Mouse (Mus musculus) right cerebral cortex, adult 2 months (tissue): Measurements from ENCODE around the gene Sema4c.

Experiments used
- DNase-seq, 2 experiments: peaks; one replicate each; pipeline ENCODE4 v3.0.0; 2021 to 2022; ENCODE audit warnings: low spot score in 2 of 2

Sema4c gene

DNA sequence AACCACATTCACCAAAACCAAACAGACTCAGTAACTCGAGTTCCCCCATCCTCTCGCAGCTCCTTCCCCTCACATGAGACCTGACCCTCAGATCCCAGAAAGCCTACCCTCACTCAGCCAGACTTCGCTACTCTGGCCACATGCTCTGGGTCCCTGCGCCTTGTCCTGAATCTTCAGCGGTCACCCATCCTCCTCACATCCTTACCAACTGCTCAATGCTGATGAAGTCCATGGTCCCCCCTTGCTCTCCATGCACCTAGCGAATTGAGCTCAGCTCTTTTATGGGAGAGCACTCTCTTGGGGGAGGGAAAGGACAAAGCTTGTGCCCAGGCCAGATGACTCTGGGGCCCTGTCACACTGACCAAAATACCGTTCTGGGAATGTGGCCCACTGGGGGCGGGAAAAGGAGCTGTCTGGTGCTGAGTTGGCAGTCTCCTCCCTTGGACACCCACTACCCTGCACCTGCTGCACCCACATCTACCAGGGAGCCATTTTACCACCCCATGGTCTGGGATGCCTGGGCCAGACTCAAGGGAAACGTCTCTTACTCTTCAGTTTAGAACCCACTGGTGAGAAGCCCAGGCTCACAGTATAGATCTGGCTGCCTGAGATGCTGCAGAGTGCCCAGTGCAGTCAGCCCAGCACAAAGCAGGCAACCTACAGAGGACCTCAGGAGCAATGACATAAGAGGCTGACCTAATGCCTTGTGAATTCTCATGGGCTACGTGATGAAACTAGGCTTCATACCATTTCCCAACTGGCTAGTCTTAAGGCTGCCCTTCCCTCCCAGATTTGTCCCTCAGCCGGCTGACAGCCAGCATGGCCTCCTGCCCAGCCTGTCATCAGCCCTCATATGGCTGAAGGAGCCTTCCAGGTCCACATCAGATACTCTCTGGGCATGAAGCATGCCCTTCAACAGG lies 22.4 kb downstream of the Sema4c start:
- no peak for DNase-seq

DNA sequence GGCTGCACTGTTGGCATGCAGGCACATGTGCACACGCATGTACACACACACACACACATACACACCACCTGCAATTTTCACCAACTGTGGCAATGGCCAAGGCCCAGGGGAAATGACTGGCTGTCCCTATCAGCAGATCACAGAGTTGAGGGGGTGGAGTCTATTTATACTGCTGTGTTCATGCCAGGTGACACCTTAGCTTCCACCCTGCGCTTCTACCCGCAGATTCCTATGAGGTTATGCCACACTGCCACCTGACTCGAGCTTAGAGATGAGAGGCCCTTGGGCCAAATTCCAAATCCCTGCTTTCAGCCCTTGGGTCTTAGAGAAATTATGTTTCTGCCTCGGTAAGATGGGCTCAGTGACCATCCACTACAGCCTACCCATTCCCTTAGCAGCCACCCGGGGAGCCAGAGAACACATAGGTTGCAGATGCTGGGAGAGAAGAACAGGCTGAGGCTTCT lies 23.5 kb downstream of the Sema4c start:
- no peak for DNase-seq

DNA sequence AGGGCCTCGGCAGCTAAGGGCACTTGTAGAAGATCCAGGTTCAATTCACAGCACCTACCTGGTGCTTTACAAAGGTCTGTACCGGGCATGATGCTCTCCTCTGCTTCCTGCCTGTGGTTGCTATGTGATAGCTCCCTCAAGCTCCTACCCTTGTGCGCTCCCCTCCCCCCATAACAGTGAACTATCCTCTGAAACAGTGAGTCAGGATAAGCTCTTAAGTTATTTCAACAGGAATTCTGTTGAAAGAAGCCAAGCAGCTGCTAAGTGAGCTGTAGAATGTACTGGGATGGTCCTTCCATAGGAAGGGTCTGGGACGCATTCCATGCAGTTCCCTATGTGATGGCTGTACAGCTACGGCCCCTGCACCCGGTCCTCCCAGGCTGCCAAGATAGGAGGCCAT lies 24.6 kb downstream of the Sema4c start:
- no peak for DNase-seq

DNA sequence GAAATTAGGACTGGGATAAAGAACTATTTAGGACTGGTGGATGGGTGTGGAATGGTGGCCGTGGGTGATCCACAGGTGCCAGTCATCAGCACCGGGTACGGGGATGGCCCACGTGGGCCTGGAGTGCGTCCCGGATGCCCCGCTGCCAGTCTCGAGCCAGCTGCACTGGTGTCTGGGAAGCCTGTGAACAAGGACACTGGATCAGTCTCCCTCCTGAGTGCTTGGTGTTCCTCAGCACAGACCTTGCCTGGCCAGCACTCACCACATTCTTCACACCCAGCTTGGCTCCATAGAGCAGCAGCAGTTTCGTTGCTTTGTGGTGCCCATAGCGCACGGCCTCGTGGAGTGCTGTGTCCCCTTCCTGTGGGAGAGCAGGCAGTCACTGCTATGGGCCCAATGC lies 26.7 kb downstream of the Sema4c start:
- DNase-seq: no peak

DNA sequence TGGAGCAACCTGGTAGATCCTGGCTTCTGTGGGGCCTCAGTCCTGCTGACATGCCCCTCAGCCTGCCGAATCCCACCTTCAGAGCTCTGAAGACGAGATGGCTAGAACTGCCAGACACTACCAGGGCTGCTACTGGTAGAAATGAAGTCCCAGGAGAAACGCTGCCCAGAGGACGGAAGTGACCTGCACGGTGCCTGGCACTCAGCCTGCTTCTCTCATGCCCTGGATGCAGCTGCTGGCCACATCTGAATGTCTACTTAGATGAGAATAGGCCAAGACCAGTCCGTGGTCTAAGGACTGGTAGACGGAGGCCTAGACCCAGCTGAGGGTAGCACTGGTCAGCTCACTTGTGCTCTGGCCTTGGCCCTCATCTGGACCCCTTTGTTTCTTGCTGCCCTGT lies 27.2 kb downstream of the Sema4c start:
- no peak for DNase-seq

DNA sequence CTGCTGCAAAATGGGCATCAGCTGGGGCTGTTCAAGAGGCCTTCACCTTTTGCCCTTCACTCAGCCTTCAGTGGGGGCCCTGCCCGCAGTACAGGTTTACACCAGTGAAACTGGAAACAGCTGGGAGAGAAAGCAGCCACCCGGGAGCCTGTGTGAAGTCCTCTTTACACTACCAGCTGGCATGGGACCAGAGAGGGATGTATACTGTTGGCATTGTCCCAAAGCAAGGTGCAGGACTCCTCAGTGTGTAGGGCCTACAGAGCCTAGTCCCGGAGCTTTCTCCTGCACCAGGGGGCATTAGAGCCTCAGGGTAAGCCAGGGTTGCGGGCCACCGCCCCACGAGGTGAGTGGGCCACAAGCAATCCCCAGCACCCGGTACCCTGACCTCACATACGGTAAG lies 27.7 kb downstream of the Sema4c start:
- no peak for DNase-seq

DNA sequence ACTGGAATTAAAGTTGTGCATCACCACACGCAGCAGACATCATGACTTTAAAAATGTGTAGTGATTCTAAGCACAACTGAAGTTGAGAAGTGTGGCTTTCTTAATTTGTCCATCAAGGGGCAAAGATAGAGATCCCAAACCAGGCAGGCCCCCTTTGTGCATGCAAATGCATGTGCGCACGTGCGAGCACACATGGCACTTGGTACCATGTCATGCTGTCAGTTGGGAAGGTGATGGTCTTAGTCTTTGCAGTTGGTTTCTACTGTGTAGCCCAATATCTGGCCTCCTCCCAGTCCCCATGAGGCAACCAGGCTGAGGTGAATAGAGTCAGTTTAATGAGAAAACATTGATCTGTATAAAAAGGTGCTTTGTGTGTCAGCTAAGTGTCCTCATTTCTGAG lies 28.3 kb downstream of the Sema4c start:
- DNase-seq: no peak

DNA sequence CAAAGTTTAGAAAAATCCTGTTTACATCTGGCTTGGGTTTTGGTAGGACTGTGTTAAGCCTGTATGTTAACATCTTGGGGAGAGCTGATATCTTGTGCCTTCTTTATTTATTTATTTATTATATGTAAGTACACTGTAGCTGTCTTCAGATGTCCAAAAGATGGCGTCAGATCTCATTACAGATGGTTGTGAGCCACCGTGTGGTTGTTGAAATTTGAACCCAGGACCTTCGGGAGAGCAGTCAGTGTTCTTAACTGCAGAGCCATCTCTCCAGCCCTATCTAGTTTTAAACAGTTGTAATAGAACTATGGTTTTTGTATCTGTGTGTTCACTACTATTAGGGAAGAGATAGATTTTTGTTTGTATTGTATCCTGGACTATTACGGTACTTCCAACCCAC lies 28.9 kb downstream of the Sema4c start:
- no peak for DNase-seq

DNA sequence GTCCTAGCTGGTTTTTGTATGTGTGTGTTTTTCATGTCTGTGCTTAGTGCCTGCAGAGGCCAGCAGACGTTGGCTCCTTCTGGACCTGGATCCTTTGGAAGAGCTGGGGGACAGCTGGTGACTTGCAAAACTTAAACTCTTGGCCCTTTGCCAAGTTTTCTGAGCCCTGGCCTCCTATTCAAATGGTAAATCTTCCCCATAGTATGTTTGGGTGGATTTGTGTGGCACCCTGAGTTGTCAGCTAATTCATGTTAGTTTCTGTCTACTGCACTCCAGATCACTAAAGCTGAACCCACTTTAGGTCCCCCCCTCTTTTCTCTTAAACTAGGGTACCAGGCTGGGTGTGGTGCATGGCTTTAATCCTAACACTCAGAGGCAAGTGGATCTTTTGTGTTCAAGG lies 29.8 kb downstream of the Sema4c start:
- DNase-seq: no peak

DNA sequence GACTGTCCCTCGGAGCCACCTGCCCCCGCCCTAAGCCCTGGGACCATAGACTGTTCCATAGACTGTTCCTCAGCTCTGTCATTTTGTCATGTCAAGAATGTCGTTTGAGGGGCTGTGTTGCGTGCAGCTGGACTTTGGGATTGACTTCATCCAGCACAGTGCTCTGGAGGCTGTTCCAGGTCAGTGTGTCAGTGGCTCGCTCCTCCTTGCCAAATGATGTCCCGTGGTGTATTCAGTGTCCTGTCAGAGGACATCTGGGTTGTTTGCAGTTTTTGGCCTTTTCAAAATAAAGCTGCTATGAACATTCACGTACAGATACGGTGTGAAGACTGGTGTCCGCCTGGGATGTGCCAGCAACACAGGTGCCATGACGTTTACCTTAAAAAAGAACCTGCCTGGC lies 31.2 kb downstream of the Sema4c start:
- DNase-seq: no peak

DNA sequence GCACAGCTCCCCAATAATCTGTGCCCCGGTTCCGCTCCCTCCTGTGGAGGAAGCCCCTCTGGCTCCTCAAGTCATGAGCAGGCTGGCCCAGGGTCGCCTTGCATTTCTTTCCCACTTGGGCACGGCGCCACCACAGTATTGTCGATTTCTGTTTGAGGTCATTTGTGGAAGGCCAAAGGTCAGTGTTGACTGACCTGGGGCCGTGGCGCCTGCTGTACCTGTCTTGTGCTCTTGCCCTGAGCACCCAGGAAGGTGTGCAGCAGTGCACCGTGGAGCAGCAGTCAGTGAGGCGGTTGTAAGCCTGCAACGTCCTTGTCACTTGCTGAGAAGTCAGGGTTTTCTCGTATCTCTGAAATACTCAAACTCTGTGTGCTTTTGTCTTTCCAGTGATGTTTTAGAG lies 32.4 kb downstream of the Sema4c start:
- no peak for DNase-seq

DNA sequence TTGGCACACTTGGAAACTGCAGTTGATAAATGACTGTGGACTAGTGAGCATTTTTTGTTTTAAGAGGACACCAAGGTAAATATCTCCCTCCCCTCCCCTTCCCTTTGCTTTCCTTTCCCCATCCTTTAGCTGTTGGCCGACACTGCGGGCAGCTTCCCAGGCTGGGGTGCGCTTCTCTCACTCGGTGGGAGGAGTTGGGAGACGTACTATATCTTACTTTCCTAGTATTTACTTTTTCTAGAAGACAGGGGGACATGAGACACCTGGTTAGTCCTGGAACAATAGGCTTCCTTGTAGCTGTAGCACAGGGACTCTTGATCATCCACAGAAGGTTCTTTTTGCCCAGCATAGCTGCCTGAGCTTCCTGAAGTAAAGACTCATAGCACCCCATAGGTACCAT lies 34.1 kb downstream of the Sema4c start:
- no peak for DNase-seq

DNA sequence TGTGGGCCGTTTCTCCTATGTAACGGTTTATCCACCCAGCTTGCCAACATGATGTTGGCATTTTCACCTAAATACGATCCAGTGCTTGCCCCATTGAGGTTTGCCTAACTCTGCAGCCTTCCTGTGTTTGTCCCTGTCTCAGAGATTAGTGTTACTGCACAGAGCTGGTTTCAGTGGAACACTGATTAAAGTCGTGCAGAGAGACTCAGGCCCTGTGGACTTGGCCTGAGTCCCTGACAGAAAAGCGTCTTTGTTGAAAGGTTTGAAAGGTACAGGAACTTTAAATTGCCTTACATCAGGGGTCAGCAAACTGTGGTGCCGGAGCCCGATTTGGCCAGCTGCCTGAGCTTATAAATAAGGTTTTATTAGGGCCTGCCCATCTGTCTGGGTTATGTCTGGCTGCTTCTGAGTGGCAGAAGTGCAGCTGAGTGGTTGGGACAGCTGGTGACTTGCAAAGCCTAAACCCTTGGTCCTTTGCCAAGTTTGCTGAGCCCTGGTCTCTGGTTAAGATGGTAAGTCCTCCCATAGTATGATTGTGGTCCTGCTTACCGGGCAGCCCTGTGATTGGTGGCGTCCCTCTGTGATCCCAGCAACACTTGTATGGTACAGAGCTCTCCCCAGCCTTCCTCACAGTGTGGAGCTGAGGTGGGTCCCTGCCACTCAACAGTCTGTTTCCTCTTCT lies 34.7 kb downstream of the Sema4c start:
- DNase-seq: no peak

DNA sequence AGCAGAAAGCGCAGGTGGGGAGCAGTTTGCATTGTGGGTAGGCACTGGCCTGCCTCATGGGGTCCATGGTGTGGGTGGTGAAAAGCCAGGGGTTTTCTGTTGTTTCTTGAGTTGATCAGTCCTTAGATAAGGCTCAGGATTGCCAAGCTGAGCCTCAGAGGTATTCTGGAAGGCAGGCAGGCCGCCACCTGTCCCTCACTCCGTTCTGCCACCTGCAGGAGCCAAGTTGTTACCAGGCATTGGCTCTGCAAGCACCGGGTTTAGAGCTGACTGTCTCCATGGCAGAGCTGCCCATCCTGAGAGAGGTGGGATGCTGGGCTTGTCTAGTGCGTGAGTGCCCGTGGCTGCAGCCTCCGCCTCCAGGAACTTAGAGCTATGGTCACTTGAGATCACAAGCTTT lies 35.9 kb downstream of the Sema4c start:
- DNase-seq: no peak

DNA sequence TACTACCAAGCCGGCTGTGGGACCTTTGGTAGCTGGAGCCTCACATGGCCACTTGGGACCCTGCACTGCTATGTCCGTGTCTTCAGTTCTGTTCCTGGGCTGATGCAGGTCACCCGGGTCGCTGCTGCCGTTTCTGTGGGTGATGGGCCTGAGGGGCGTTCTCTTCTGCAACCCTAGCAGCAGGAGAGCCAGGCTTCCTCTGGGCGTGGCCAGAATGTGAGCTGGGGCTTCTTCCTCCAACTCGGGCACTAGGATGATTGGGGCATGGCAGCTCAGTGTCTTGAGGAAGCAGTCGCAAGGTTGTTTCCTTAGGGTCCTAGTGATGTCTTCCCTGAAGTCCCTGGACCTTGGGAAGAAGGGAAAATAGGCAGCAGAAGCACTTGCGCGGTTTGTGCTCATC lies 38.5 kb downstream of the Sema4c start:
- DNase-seq: no peak

DNA sequence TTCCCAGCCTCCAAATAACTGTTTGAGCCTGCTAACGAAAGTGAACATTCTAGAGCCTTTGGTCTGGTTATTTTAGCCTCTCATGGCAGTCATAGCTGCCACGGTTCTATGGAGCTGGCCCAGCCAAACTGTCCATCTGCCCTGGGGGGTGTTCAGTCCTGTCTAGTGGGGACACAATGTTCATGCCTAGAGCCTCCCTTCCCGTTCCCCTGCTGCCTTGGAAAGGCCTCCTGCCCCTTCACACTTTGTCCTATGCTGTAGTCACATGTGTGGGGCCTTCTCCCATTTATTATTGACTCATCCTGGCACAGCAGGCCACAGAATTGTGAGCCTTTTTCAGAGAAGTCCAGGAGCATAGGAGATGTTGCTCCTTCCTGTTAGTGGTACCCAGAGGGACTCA lies 39.9 kb downstream of the Sema4c start:
- no peak for DNase-seq

DNA sequence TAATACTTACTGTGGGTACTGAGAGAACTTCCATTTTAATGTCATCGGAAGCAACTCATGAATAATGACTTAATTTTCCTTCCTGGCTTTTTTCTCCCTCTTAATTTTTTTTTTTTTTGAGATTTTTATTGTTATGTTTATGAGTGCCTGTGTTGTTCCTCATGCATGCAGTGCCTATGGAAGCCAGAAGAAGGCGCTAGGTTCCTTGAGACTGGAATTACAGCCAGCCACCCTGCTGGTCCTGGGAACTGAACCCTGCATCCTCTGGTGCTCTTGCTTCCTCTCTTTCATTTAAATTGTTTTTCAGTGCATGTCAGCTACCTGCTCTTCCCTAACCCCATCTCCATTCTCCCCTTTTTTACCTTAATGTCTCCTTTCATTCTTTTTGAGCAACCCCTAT lies 44.4 kb downstream of the Sema4c start:
- DNase-seq: no peak

DNA sequence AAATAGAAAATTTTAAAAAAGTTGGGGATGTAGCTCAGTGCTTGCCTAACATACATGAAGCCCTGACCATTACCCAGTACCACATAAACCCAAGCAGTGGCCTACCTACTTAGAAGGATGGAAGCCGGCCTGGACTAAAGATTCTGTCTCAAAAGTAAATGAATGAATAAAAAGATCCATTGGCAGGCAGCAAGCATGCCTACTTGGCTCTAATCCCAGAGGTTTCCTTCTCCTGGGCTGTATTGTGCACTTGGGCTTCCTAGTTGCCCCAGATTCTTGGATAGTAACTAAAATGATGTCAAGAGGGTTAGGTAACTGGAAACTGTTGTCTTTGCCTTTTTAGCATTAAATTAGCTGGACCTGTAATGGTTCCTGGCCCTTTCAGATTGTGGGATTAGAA lies 44.8 kb downstream of the Sema4c start:
- DNase-seq: no peak

DNA sequence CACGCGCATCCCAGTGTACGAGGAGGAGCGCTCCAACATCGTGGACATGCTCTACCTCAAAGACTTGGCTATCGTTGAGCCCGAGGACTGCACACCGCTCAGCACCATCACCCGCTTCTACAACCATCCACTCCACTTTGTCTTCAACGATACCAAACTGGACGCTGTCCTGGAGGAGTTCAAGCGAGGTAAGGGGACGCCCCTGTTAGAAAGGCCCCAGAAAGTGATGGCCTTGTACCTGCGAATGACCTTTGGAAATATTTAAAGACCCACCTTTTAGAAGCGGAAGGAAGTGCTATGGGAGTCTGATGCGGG lies 45.2 kb downstream of the Sema4c start:
- no peak for DNase-seq

DNA sequence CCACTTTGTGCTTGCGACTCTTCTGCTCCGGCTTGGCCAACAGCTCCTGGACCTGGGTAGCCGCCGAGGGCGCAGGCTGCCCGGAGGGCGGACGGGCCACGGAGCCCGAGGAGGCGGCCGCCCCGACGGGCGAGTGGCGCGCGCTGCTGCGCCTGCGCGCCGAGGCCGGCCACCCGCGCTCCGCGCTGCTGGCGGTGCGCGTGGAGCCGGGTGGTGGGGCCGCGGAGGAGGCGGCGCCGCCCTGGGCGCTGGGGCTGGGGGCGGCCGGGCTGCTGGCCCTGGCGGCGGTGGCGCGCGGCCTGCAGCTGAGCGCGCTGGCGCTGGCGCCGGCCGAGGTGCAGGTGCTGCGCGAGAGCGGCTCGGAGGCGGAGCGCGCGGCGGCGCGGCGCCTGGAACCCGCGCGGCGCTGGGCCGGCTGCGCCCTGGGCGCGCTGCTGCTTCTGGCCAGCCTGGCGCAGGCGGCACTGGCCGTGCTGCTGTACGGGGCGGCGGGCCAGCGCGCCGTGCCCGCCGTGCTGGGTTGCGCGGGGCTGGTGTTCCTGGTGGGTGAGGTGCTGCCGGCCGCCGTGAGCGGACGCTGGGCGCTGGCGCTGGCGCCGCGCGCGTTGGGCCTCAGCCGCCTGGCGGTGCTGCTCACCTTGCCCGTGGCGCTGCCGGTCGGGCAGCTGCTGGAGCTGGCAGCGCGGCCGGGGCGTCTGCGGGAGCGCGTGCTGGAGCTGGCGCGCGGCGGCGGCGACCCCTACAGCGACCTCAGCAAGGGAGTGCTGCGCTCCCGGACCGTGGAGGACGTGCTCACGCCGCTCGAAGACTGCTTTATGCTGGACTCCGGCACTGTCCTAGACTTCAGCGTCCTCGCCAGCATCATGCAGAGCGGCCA lies 45.8 kb downstream of the Sema4c start:
- peak; percentile 43 to 46 for DNase-seq

DNA sequence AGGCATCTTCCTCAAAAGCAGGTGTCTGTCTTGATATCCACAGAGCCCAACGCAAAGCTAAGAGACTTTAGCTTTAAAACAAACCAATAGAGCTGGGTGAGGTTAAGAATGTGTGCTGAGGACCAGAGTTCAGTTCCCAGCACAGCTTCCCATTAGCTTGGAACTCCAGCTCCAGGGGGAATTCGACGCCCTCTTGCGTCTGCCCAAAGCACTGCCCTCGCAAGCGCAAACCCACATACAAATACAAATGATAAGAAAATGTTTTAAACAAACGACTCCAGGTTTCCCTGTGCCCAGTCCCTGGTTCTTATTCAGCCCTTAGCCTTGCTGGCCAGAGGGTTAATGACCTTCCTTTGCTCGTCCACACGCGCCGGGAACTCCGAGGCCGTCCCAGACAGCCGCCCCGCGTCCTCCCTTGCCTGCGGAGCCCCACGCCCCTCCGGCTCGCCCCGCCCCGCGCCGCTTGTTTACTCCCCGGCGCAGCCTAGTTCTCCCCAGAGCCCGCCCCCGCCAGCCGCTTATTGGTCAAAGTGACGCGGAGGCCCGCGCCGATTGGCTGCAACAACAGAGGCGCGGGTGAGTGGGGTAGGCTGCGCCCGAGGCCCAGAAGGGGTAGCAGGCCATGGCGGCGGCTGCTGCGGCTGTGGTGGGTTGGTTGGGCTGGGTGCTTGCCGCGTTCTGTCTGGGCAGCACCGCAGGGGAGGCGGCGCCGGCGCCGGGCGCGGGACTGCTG lies 46.7 kb downstream of the Sema4c start, which contains the start of gene Cnnm3:
TSS of gene Cnnm3 (plus strand) at position 579 of the 733 bp plus-strand sequence.
- peak; percentile 99 for DNase-seq

DNA sequence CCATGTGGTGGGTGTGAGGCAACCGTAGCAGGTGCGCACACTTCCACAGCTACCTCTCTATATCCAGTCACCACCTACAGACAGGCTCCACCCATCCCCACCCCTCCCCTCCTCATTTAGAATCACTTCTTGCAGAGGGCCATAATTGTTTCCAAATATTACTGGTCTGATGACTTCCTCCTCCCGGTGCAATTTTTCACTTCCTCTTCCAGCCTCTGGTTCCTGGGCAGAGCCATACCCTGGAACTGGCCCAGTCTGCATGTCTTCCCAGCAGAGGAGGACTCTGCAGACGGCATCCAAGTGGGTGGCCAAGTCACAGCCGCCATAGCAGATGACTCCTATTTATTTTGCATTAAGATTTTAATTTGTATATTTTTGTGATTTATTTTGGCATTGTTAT lies 49.9 kb downstream of the Sema4c start:
- DNase-seq: no peak
